Mouse (Mus musculus) erythroblast, embryonic 14.5 days (primary cell): ENCODE results near the gene Pdss1.

ENCODE experiments used
- GATA1 ChIP-seq: IDR thresholded peaks from 2 replicates; pipeline ENCODE4 v1.6.1; 2012; ENCODE audit warnings: low read length, inconsistent platforms, mixed read lengths
- TAL1 ChIP-seq: IDR thresholded peaks from 3 replicates; pipeline ENCODE4 v1.6.1; 2012; ENCODE audit warnings: low read length, inconsistent platforms, mixed read lengths

GRCm38 (mm10) chr2:22857501-22857900 lies 37.8 kb upstream of the Pdss1 start:
- TF ChIP-seq GATA1 = no peak
- TF ChIP-seq TAL1 = no peak
